Mouse (Mus musculus) liver, postnatal 0 days (tissue): ENCODE results near the gene Drg1.

Source experiments
- CTCF ChIP-seq: sonication (generic); IDR thresholded peaks from 2 replicates; pipeline ENCODE4 v1.5.1; 2016; ENCODE audit warnings: antibody characterized with exemption, low read depth
- EP300 ChIP-seq: IDR thresholded peaks from 2 replicates; pipeline ENCODE4 v1.6.1; 2016; ENCODE audit warnings: antibody characterized with exemption, low read depth, mild to moderate bottlenecking

- TF ChIP-seq CTCF (no peak), EP300 (no peak)
Measured at GRCm38 (mm10) chr11:3285940-3286339, 19.7 kb upstream of the Drg1 start.
